Mouse (Mus musculus) heart, postnatal 0 days (tissue): ENCODE measurements at regions not wholly inside any gene's neighbourhood (a gene's known extent, or its start where the extent isn't known, plus 50 kb on each side); places are given as distances from the start of the nearest gene placed in this dataset.
A peak's percentile ranks its signal among the peaks of the same experiment; 100 is the strongest.

Experiments used
- CTCF ChIP-seq: IDR thresholded peaks from 2 replicates; pipeline ENCODE4 v1.5.1; 2016; ENCODE audit warnings: antibody characterized with exemption, control low read depth, low read depth
- EP300 ChIP-seq: IDR thresholded peaks from 2 replicates; pipeline ENCODE4 v1.6.1; 2016; ENCODE audit warnings: antibody characterized with exemption, low read depth

GRCm38 (mm10) chr13:110967109-110967508 is 287.7 kb upstream of the Actbl2 start:
- TF ChIP-seq EP300 (peak; percentile 49; the same call in 1 of the 2 replicates), CTCF (no peak)
